Mouse (Mus musculus): ENCODE measurements at regions not wholly inside any gene's neighbourhood (a gene's known extent, or its start where the extent isn't known, plus 50 kb on each side); places are given as distances from the start of the nearest gene placed in this dataset.
"Not testable (repeated sequence)": the region's sequence is repeated elsewhere in the genome, so short reads cannot be mapped to it uniquely, and the experiment has no call there.

DNA sequence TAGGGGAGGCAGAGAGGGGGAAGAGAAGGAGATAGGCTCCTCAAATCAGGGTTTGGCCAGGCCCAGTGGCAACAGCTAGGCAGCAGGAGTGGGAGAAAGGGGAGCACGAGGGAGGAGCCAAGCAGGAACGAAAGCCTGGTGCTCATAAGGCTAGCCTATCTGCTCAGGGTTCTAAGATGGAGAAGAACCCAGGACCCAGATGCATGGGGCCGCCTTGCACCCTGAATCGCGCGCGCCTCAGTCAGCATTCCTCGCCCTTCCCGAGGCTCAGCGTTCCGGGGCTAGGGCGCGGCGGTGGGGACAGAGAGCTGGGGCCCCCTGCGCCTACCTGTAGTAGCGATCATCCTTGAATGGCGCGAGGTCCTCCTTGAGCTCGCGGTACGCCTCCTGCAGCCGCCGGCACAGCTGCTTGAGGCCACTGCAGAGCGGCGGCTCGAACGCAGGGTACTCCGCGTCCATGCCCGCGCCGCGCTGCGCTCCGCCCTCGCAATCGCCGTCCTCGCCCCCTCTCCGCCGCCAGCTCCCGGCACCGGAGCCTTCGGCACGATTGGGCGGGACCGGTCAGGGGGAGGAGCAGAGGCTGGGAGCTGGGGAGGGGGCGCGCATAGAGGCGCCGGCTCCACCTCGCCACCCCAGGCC is 60.1 kb downstream of the Dynlt1b start:
- peak; percentile 32 for DNase-seq

DNA sequence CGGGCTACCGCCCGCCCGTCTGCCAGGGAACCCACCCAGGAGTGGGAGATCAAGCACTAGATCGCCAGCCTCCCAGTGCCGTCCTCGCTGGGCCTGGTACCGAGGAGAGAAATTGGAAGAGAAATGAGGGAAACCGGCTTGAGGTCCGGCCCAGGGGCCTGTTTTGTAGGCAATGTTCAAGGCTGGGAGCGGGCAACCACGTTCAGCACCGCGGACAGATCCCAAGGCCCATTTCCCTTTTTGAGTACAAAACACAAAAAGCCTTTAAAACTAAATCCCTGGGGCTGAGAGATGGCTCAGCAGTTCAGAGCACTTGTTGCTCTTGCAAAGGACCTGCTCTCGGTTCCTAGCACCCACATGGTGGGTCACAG is 60.6 kb downstream of the Dynlt1b start:
- not testable (repeated sequence) for DNase-seq

DNA sequence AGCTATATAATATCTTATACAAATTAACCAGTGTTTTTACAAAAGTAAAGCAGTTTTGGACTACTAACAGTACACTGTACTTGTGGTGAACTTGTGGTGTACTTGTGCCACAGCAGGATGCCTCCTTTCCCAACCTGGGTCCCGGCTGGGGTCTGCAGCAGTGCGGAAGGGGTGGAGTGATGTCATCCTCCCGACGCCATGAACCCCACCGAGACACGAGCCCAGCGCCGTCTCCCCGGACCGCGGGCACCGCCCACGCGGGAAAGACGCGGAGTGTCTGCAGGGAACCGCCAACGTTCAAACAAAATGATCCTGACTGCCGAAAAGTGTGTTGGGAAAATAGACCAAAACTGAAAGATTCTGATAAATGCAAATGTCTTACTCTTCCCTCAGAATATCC is 62.6 kb downstream of the Dynlt1b start:
- DNase-seq: peak; percentile 74

DNA sequence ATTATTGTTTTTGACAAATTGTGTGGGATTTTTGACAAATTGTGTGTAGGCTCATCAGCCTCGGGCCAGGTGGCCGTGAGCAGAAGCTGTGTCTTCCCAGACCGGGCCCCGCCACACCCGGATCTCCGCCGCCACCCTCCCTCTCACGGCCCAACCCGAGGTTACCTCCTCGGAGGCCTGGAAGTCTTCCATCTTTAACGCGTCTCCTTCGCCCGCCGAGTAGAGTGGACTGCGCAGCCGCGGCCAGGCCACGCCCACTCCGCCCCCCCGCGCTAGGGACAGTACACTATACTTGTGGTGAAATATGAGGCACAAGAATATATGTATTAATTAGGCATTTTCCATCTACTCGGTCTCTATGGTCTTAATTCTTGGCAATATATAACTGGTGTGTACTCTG is 63.0 kb downstream of the Dynlt1b start:
- peak; percentile 82 for DNase-seq

DNA sequence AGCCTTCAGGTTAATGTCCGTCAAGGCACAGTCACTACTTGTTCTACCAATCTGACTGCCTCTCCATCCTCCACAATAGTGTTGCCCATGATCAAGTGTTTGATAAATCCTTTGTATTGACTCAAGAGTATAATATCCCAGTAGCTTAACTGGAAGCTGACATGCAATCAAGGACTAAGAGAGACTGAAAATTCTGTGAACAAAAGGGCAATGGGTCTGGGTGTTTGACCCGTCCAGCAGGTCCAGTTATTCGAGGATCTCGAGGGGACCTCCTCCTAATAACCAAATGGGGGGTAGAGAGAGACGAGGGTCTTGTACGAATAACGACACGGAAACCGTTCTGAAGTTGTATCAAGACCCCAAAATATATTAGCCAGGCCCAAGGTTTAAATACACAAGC is 66.6 kb downstream of the Dynlt1b start:
- not testable (repeated sequence) for DNase-seq

DNA sequence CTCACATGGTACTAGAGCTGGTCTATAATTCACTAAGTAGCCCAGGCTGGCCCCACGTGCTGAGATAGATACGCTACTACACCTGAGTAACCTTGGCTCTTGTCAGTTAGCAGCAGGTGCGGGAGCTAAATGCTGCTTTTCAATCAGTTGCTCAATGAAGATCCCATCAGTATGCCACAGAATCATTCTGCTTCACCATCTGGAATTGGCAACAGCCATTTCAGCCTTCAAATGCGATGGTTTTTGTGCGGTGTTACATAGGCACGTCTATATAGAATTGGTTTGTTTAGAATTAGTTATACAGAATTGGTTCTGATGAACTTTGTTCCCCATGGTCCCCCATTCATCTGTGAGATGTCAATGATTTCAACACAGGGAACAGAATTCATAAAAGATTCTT is 72.8 kb downstream of the Dynlt1b start:
- DNase-seq: not testable (repeated sequence)

DNA sequence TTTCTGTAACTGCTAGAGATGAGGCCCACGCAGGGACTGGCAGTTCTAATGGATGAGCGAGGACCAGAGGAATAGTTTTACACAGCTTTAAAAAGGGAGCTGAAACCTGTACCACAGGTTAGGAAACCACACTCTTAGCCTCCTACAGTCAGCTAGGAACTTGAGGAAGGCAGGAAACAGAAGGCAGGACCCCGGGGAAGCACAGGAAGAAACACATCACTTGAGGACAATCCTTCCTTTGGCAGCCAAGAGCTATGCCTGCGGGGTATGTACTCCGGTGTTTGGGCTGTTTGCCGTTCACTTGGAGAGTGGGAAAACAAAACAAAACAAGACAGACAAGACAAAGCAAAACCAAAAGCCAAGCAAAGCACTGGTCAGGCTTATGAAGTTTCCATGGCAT is 76.0 kb downstream of the Dynlt1b start:
- DNase-seq: not testable (repeated sequence)

DNA sequence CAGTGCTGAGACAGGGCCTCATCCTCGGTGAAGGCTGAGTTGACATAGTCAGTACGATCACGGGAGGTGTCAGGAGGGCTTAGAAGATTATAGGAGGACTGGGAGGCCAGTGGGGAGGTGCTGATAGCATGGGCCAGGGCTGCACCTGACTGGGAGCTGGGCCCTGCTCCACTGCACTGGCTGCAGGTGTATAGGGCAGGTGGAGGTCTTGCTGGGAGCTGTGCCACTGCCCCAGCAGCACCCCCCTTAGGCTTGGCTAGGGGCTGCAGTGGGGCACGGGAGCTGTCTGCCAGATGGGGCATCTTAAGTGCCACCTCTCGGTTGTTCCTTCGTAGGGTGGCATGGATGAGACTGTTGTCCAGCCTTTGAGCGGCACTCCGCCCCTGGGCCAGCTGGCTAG is 85.2 kb downstream of the Dynlt1b start:
- DNase-seq: not testable (repeated sequence)

DNA sequence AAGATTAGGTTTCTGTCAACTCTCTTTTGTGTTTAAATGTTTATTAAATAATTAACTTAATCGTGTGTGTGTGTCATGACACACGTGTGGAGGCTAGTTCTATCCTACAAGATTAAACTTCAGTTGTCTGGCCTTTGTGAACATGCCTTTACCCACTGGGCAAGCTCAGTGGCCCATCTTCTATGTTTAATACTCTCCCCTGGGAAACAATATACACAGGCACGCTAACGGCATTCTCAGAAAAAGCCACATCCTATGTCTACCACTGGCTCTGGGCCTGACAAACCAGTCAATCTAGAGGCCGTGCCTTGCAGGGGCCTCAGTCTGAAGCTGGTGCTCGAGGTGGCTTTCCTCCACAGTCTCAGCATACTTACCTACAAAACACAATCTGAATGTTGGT is 82.4 kb upstream of the Dynlt1c start:
- not testable (repeated sequence) for DNase-seq

DNA sequence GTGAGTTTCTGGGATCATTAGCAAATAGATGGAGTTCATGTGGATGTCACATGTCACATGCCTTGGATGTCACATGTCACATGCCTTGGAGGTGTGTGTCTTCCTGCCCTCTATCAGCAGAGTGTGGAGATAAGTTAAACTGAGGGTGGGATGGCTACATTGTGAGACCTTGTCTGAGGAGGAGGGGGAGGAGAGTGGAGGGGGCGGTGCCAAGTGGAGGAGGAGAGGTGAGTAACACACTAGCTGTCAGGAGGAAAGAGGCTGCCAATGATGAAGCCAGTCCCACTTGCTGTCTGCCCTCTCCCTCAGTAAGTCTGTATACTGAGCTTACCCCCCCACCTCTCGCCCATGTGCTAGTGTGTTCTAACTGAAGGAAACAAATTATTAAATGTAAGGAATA is 81.5 kb upstream of the Dynlt1c start:
- DNase-seq: not testable (repeated sequence)

DNA sequence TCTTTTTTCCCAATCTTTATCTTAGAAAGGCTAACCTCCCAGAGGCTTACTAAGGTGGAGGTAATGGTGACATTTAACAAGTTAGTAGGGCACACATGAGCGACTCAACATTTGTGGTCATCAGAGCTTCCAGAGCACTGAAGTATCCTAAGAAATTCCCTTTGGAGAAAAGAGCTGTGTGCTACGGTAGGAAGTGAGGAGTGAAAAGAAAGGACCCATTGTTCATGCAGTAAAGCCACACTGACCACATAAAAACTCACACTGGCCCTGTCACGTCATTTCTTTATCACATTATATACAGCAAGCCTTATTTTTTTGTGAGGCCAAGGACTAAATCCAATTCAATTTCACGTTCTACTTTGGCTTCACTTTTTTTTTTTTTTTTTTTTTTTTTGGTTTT is 80.7 kb upstream of the Dynlt1c start:
- not testable (repeated sequence) for DNase-seq

DNA sequence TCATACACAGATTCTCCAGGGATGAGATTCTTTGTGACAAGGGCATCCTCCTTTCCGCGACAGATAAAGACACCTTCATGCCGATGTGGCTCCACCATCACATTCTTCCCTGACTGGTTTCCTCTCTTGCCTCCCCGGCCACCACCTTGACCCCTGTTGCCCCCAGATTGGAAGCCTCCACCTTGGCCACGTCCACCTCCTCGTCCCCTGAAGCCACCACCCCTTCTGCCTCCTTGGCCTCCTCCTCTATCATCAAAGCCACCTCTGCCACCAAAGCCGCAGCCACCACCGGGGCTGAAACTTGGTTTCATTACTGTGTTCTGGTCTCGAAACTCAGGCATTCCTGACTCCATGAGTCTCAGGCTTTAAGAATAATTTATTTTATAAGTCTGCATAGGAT is 79.3 kb upstream of the Dynlt1c start:
- DNase-seq: not testable (repeated sequence)

DNA sequence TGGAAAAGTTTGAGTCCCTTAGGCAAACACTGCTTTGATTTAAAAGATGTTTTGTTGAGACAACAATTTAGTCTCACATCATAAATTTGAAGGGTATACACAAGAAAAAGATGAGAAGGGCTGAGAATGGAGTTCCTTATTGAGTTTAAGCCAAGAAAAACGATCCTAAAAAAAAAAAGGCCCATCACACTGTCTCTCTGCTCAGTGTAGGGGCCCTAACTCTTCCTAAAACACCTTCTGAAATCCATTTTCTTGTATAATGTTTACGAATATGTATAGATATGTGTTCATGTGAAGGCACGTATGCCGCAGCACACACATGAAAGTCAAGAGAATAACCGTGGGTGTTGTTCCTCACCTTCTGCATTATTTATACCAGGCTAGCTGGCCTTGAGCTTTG is 62.7 kb upstream of the Dynlt1c start:
- not testable (repeated sequence) for DNase-seq

DNA sequence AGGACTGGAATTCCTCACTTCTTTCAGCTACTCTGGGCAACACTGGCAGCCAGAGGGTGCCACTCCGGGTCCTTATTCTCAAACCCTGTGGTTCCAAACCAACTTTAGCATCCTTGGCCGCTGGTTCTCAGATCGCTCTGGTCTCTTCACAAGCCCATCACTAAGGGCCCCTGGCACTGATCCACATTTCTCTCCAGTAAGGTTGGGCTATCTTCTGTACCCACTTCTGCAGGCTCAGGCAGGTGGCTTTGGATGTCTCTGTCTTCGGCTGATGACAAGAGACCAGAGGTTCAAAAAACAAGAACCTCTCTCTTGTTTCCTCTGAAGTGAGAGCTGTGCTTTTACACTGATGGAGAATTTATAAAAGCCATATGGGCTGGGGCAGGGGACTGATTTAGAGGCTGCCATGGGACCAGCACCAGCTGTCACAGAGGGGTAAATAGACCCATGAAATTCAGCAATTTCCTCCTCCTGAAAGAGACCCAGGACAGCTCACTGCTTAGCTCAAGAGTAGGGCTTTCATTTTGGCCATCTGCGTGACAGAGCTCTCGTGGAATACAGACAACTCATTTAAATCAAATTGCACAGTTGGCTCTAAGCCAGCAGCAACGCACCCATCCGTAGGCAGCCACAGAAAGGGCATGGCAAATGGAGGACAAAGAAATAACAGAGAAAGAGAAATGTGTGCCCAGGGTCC is 54.3 kb upstream of the Dynlt1c start:
- not testable (repeated sequence) for DNase-seq

DNA sequence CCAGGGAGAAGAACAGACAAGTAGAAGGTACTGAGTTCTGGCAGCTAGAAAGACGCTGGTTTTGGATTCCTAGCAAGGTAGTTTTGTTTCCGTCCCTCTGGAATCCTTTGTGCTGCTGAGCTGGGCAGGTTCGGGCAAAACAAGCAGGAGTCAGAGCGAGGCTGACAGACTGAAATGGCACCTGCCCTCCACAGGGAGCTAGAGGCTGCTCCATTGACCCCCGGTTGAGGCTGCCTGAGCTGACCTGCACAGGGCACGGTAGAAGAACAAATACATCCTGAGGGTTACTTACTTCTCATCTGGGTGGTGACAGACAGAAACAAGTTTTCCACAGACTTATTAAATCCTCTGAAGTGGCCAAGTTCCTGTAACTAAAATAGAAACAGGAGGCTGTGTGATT is 53.5 kb upstream of the Dynlt1c start:
- not testable (repeated sequence) for DNase-seq

All from thymus, postnatal 4 days (tissue).